Comparison of ENCODE assay signal across 7 mouse cellular contexts in genomic region chr3:57651231-57651864, GRCm38 (mm10). TPM values are rescaled to one million over a fixed set of nuclear protein-coding genes. Genes with fewer than 3 reads are reported as not detected.
DNase-seq lines count a peak whose midpoint lies in the region; ATAC-seq lines count a peak whose summit lies in the region.

Gene Commd2, minus strand, starts transcription at chr3:57651715.

- H3K4me1 ChIP-seq in embryonic facial prominence, embryonic 10.5 days, result peaks cover 7% of the 10 kb centered on the region
- peaks cover 6% of the 10 kb centered on the region; the same call in 1 of the 2 replicates for H3K4me1 ChIP-seq in limb, embryonic 10.5 days
- peaks cover 7% of the 10 kb centered on the region for H3K4me1 ChIP-seq in midbrain, embryonic 13.5 days (replicated peaks)

- peak within 1 kb of the TSS; percentile 72 for H3K9ac ChIP-seq in midbrain, embryonic 13.5 days (replicated peaks)

- WGBS in embryonic facial prominence, embryonic 10.5 days, result under 1% methylated on average over 42 of the region's 42 CpGs
- under 1% methylated on average over 42 of the region's 42 CpGs for WGBS in limb, embryonic 10.5 days
- WGBS in midbrain, embryonic 13.5 days, result under 1% methylated on average over 42 of the region's 42 CpGs

- peak; percentile 98 for ATAC-seq in granulocyte monocyte progenitor cell, adult 5-6 weeks (replicated peaks; ENCODE audit: poor library complexity, severe bottlenecking)
- peak; percentile 99 for ATAC-seq in midbrain, embryonic 13.5 days

- peak within 1 kb of the TSS; percentile 90 for H3K4me3 ChIP-seq in embryonic facial prominence, embryonic 10.5 days
- peak within 1 kb of the TSS; percentile 84 for H3K4me3 ChIP-seq in limb, embryonic 10.5 days
- peak within 1 kb of the TSS; percentile 78 for H3K4me3 ChIP-seq in midbrain, embryonic 13.5 days (replicated peaks)

- H3K27ac ChIP-seq in embryonic facial prominence, embryonic 10.5 days (replicated peaks), result peak within 1 kb of the TSS; percentile 96
- peak within 1 kb of the TSS; percentile 92 for H3K27ac ChIP-seq in limb, embryonic 10.5 days
- peak within 1 kb of the TSS; percentile 86 for H3K27ac ChIP-seq in midbrain, embryonic 13.5 days

- peak; percentile 94 for DNase-seq in adrenal gland, postnatal 10 days
- DNase-seq in embryonic facial prominence, embryonic 10.5 days (ENCODE audit: low spot score), result peak; percentile 91
- peak; percentile 81 for DNase-seq in kidney, adult 11 months
- peak; percentile 94 for DNase-seq in limb, embryonic 10.5 days (ENCODE audit: low spot score)
- DNase-seq in spleen, adult 12 weeks (ENCODE audit: low spot score), result peak; percentile 77

- no peaks in the 10 kb centered on the region for H3K9me3 ChIP-seq in embryonic facial prominence, embryonic 10.5 days
- H3K9me3 ChIP-seq in limb, embryonic 10.5 days (replicated peaks), result no peaks in the 10 kb centered on the region
- H3K9me3 ChIP-seq in midbrain, embryonic 13.5 days, result no peaks in the 10 kb centered on the region

- no peaks in the 10 kb centered on the region for H3K27me3 ChIP-seq in embryonic facial prominence, embryonic 10.5 days (replicated peaks; ENCODE audit: low read depth, poor library complexity, severe bottlenecking)
- no peaks in the 10 kb centered on the region for H3K27me3 ChIP-seq in limb, embryonic 10.5 days (ENCODE audit: low read depth, poor library complexity, severe bottlenecking)
- H3K27me3 ChIP-seq in midbrain, embryonic 13.5 days, result 0 out of 2 replicates have a peak, but pooled peaks cover 5% of the 10 kb centered on the region

- peak within 1 kb of the TSS; percentile 64 for H3K4me2 ChIP-seq in midbrain, embryonic 13.5 days (replicated peaks)

- H3K36me3 ChIP-seq in embryonic facial prominence, embryonic 10.5 days (replicated peaks), result peaks cover 26% of the 10 kb centered on the region
- peaks cover 22% of the 10 kb centered on the region for H3K36me3 ChIP-seq in limb, embryonic 10.5 days
- H3K36me3 ChIP-seq in midbrain, embryonic 13.5 days, result peaks cover 11% of the 10 kb centered on the region

RNA-seq across cellular contexts. Expression of gene Commd2, which starts in this region (rescaled TPM):
- total RNA-seq in adrenal gland, postnatal 10 days (2021), result 10 to 100 TPM; 25.1 to 28.4 TPM
- polyA plus RNA-seq in embryonic facial prominence, embryonic 10.5 days (2016; fragmentation: Nextera tagmentation; extraction: Ambion mirVana), result 96.5 and 99.4 TPM in 2 replicates
- 37.6 and 54.8 TPM in 2 replicates for total RNA-seq in granulocyte monocyte progenitor cell, adult 5-6 weeks (2014; fragmentation: Nextera tagmentation)
- total RNA-seq in granulocyte monocyte progenitor cell, adult 5-6 weeks (2017), result 18.2 and 20.3 TPM in 2 replicates
- polyA plus RNA-seq in limb, embryonic 10.5 days (2016; fragmentation: Nextera tagmentation; extraction: Ambion mirVana), result 72.8 and 80.9 TPM in 2 replicates
- 73.9 and 77.7 TPM in 2 replicates for polyA plus RNA-seq in midbrain, embryonic 13.5 days (2015; fragmentation: Nextera tagmentation; extraction: Ambion mirVana)

Comparison
In these comparisons a context has a peak if more than half of its experiments do, and no peak if none do; other contexts are left out.
1. Peak in every context shown above with its lines: DNase-seq, ATAC-seq, H3K4me3 ChIP-seq and H3K27ac ChIP-seq.